Mouse (Mus musculus) heart, postnatal 0 days (tissue): ENCODE data around the gene Sun1. TPM values are rescaled to one million over a fixed set of nuclear protein-coding genes. Genes with fewer than 3 reads are reported as not detected.

ENCODE experiments used
- ATAC-seq: fragments of 200-750 bp; cut with Nextera tagmentation; 2 replicates; pipeline ENCODE4 v1.8.0; 2017; ENCODE audit warnings: low read depth, moderate number of reproducible peaks, moderate library complexity; ENCODE audit not compliant: insufficient read depth
- DNase-seq: peaks from one replicate; pipeline ENCODE4 v3.0.0-alpha.2; 2016; ENCODE audit warnings: low spot score
- H3K27ac ChIP-seq: fragments of 300-500 bp; sonication (generic); 2 replicates; pipeline ENCODE4 v1.5.1; 2014; ENCODE audit warnings: low read depth, mild to moderate bottlenecking
- H3K27me3 ChIP-seq: fragments of 300-500 bp; sonication (generic); 2 replicates; pipeline ENCODE4 v1.6.1; 2014; ENCODE audit warnings: low read length, mixed read lengths; ENCODE audit not compliant: control insufficient read depth, insufficient read depth
- H3K36me3 ChIP-seq: fragments of 300-500 bp; sonication (generic); replicated peaks from 2 replicates; pipeline ENCODE4 v1.6.1; 2014; ENCODE audit warnings: low read length, mixed read lengths; ENCODE audit not compliant: control insufficient read depth, insufficient read depth
- H3K4me1 ChIP-seq: fragments of 300-500 bp; sonication (generic); 2 replicates; pipeline ENCODE4 v1.6.1; 2014; ENCODE audit warnings: antibody characterized with exemption; ENCODE audit not compliant: control insufficient read depth, insufficient read depth
- H3K4me2 ChIP-seq: fragments of 300-500 bp; sonication (generic); 2 replicates; pipeline ENCODE4 v1.6.1; 2014; ENCODE audit warnings: low read depth, mild to moderate bottlenecking, low read length, moderate library complexity
- H3K4me3 ChIP-seq: fragments of 300-500 bp; sonication (generic); 2 replicates; pipeline ENCODE4 v1.5.1; 2014; ENCODE audit warnings: low read depth, low read length
- H3K9ac ChIP-seq: fragments of 300-500 bp; sonication (generic); replicated peaks from 2 replicates; pipeline ENCODE4 v1.6.1; 2014; ENCODE audit warnings: low read depth, low read length, mixed read lengths
- H3K9me3 ChIP-seq: fragments of 300-500 bp; sonication (generic); replicated peaks from 2 replicates; pipeline ENCODE4 v1.6.1; 2016; ENCODE audit warnings: low read length; ENCODE audit not compliant: control insufficient read depth
- CTCF ChIP-seq: IDR thresholded peaks from 2 replicates; pipeline ENCODE4 v1.5.1; 2016; ENCODE audit warnings: antibody characterized with exemption, control low read depth, low read depth
- EP300 ChIP-seq: IDR thresholded peaks from 2 replicates; pipeline ENCODE4 v1.6.1; 2016; ENCODE audit warnings: antibody characterized with exemption, low read depth
- WGBS: fragments of 180-500 bp; shearing (Covaris S2); extraction: QIAGEN DNeasy Blood & Tissue Kit; methylation state at CpG from one replicate; pipeline ENCODE4 v1.1.7; 2014; 5-methylcytosine and 5-hydroxymethylcytosine counted together
- polyA plus RNA-seq: library from polyadenylated mRNA; unstranded; fragments of >200 nt; fragmentation: Nextera tagmentation; extraction: Ambion mirVana; gene quantifications from 2 replicates; pipeline ENCODE4 v1.2.1, GENCODE M21; 2015
- total RNA-seq: library from RNA; depleted of rRNA; stranded (reverse); fragments of >200 nt; gene quantifications from 2 replicates; pipeline ENCODE4 v1.2.3, GENCODE M21; 2014; ENCODE audit warnings: low replicate concordance

Sun1 gene
- total and polyA plus RNA-seq, 2 experiments from 2014 or later = 22.4 to 71.5 TPM

- H3K9me3 ChIP-seq = no peaks in the 10 kb centered on the region
- TF ChIP-seq CTCF (no peak), EP300 (no peak)
- no peaks in the 10 kb centered on the region for H3K36me3 ChIP-seq
- H3K27ac ChIP-seq = no peak overlapping the region
- no peak overlapping the region for H3K4me3 ChIP-seq
- H3K27me3 ChIP-seq = no peaks in the 10 kb centered on the region
- H3K4me2 ChIP-seq = no peak overlapping the region
- H3K4me1 ChIP-seq = no peaks in the 10 kb centered on the region
- DNase-seq (no peak), ATAC-seq (no peak)
- no peak overlapping the region for H3K9ac ChIP-seq
- 68% methylated on average over 8 of the region's 8 CpGs for WGBS
These were observed 76.8 kb downstream of the Sun1 start for GRCm38 (mm10) chr5:139277287-139277686.

- no peak for DNase-seq
- H3K27me3 ChIP-seq = no peaks in the 10 kb centered on the region
- H3K27ac ChIP-seq = peak overlapping the region; percentile 34; the same call in 1 of the 2 replicates
- 0 out of 2 replicates have a peak, but pooled peaks have one; percentile 21 for ATAC-seq
- TF ChIP-seq EP300 (no peak), CTCF (no peak)
- H3K36me3 ChIP-seq = no peaks in the 10 kb centered on the region
- H3K9ac ChIP-seq = no peak overlapping the region
- no peaks in the 10 kb centered on the region for H3K9me3 ChIP-seq
- no peaks in the 10 kb centered on the region for H3K4me1 ChIP-seq
- no peak overlapping the region for H3K4me3 ChIP-seq
- H3K4me2 ChIP-seq = no peak overlapping the region
- 47% methylated on average over 10 of the region's 11 CpGs for WGBS
These were observed 81.1 kb downstream of the Sun1 start for GRCm38 (mm10) chr5:139281373-139282112.

DNA sequence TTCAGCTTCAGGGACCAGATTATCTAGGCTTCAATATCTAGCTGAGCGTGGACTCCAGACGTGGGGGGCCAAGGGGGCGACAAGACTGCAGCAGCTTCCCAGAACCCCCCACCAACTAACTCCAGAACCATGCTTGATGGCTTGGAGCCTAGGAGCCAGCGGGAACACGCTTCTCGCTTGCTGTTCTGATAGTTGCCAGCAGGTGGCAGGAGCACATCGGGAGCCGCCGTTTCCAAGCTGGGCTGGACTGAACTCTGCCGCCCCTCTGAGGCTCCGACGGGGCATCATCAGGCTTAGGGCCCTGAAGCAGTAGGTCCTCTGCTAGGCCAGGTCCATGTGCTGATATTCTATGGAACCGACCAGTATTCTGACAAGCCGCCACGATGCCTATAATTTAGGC, 81.8 kb downstream of the Sun1 start:
- H3K36me3 ChIP-seq = no peaks in the 10 kb centered on the region
- no peaks in the 10 kb centered on the region for H3K4me1 ChIP-seq
- no peak overlapping the region for H3K4me3 ChIP-seq
- no peak overlapping the region for H3K4me2 ChIP-seq
- no peaks in the 10 kb centered on the region for H3K27me3 ChIP-seq
- DNase-seq = peak; percentile 77
- peak; percentile 69 for ATAC-seq
- no peaks in the 10 kb centered on the region for H3K9me3 ChIP-seq
- TF ChIP-seq EP300 (no peak), CTCF (peak; percentile 99)
- WGBS = 5% methylated on average over 15 of the region's 15 CpGs
- H3K9ac ChIP-seq = no peak overlapping the region
- H3K27ac ChIP-seq = peak overlapping the region; percentile 34; the same call in 1 of the 2 replicates

DNA sequence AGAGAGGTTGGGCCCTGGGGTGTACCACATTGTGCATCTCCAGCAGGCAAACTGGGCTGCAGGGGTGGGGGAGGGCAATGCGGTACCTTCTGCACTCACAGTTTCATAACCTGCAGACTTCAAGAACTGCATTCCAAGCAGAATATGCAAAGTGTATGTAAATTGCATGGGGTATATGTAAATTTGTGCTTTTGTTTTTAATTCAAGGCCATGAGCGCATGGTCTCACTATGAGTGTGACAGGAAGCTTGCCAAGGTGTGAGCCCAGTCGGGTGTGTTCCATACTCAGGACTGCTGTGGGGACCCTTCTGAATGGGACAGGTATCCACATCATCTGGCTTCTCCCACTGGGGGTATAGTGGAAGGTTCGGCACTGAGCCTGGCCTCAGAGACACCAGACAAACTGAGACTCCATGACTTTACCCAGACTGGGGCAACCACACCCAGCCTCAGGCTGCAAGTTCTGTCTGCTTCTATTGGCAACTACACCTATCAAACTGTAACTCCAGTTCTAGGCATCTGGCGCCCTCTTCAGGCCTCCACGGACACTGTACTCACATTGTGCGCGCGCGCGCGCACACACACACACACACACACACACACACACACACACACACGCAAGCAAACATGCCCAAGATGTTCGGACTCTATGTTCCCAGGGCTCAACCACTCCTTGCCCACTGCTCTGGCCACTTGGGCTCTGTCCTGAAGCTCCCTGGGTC, 83.2 kb downstream of the Sun1 start:
- Histone ChIP-seq H3K9ac (no peak overlapping the region), H3K4me1 (no peaks in the 10 kb centered on the region), H3K4me2 (no peak overlapping the region), H3K27ac (no peak overlapping the region), H3K9me3 (no peaks in the 10 kb centered on the region), H3K4me3 (no peak overlapping the region), H3K36me3 (no peaks in the 10 kb centered on the region), H3K27me3 (no peaks in the 10 kb centered on the region)
- WGBS = 92% methylated on average over 14 of the region's 14 CpGs
- TF ChIP-seq EP300 (no peak), CTCF (no peak)
- ATAC-seq = no peak
- no peak for DNase-seq

- no peak overlapping the region for H3K9ac ChIP-seq
These were observed 85.1 kb downstream of the Sun1 start for GRCm38 (mm10) chr5:139285383-139286067.

More at GRCm38 (mm10) chr5:139285383-139286067, 85.1 kb downstream of the Sun1 start:
- TF ChIP-seq CTCF (no peak), EP300 (no peak)
- H3K27me3 ChIP-seq = no peaks in the 10 kb centered on the region
- 59% methylated on average over 8 of the region's 8 CpGs for WGBS
- no peaks in the 10 kb centered on the region for H3K9me3 ChIP-seq
- H3K27ac ChIP-seq = no peak overlapping the region
- no peak overlapping the region for H3K4me3 ChIP-seq
- H3K4me1 ChIP-seq = no peaks in the 10 kb centered on the region
- ATAC-seq (no peak), DNase-seq (no peak)
- no peak overlapping the region for H3K4me2 ChIP-seq
- no peaks in the 10 kb centered on the region for H3K36me3 ChIP-seq
